Mouse (Mus musculus) heart, postnatal 0 days (tissue): ENCODE measurements around the gene Ttll7.

Experiments
- CTCF ChIP-seq: IDR thresholded peaks from 2 replicates; pipeline ENCODE4 v1.5.1; 2016; ENCODE audit warnings: antibody characterized with exemption, control low read depth, low read depth
- EP300 ChIP-seq: IDR thresholded peaks from 2 replicates; pipeline ENCODE4 v1.6.1; 2016; ENCODE audit warnings: antibody characterized with exemption, low read depth

- no peak for TF ChIP-seq EP300
- no peak for TF ChIP-seq CTCF
These were observed 94.5 kb downstream of the Ttll7 start for GRCm38 (mm10) chr3:146946641-146947040.
